Mouse (Mus musculus) right cerebral cortex, adult 2 months (tissue): Measurements from ENCODE around the gene Tas1r2.

Experiments used
- DNase-seq, 2 experiments: peaks; one replicate each; pipeline ENCODE4 v3.0.0; 2021 to 2022; ENCODE audit warnings: low spot score in 2 of 2

Gene Tas1r2

DNA sequence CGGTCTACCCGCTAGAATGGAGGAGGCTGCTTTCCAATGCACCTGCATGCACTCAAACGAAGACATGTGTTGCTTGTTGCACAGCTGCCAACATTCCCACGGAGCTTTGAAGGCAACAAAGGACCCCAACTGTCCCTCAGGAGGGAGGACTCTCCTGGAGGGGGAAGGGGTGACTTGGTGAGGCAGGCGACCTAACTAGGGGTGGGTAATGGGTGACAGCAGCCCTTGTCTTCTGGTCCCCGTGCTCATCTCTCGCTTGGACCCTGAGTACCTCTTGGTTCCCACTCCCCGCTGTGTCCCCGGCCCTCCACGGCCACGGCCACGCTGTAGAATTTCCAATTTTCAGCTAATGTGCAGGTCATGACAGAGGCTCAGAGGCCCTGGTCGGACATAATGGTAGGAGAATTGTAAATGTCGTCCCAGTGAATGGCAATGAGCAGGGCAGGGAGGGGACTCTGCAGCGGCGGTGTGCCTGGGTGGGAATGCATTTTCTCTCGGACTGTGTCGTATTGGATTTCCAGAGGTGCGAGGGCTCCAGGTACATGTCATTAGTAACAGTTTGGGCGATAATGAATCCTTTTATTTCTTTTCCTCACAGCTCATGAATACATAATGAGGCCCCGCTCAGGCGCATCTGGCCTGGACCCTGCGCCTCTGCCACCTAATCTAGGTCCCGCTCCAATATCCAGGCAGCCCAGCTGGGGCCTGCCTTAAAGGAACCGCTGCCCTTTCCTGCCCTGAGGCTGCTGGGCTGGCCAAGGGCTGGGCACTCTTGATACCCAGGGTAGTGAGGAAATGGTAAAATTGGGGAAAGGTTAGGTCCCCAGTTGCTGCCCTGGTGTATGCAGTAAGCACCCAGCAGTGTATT, 57.4 kb downstream of the Tas1r2 start:
- no peak for DNase-seq

DNA sequence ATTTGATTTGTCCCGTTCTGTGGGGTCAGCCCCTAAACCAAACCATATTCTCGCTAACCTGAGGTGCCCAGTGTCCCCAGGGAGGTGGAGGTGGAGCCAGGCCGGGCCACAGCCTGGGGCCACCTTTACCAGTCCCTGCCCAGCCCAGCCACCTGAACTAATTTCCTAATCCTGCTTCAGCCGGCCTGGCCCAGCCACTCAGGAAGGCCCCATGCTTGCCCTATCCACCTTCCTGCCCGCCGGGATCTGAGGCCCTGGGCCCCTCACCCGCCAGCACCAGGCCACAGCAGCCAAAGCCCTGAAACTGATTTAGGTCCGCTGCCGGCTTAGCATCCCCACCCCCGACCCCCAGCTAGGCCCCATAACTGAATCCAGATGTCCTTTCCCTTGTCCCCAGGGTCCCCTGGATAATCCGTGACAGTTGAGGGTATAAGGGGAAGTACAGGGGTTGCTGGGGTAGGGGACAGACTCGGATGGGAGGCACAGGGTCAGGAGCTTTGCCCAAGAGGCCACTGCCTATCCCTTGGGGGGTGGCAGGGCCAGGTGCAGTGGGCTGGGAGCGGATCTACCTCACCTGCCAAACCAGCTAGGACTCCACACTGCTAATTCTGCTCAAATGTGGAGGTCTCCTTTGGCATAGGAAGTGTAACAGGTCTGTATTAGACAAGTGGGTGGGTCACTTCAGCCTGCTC, 62.0 kb downstream of the Tas1r2 start:
- no peak for DNase-seq

DNA sequence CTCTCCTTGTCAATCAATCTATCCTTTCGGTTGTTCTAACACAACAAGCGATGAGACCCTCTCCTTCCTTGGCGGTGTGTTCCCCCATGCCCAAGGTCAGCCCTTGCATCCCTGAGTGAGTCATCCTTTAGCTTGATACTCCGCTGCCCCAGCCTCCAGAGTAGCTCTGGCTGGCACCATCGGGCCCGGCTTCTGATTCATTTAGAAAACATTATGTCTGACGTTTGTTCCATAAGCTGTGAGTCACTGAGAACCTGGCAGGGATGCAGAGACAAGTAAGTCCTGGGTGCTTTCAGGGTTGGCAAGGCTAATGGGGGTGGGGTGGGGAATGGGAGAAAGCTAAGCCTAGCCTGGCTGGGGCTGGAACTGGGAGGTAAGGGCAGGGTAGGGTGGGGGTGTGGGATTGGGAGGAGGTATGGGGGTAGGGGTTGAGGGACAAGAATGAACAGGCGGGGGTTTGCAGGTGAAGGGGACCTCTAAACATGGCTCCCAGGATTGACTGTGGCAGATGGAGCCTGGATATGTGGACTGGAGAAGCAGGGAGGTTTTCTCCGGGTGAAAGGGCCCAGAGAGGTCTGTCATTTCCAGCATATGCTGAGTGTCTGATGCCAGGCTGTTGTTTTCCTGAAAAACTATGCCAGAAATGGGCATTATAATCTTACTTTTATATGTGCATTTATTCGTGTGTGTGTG, 63.3 kb downstream of the Tas1r2 start:
- peak; percentile 55 to 65 for DNase-seq

DNA sequence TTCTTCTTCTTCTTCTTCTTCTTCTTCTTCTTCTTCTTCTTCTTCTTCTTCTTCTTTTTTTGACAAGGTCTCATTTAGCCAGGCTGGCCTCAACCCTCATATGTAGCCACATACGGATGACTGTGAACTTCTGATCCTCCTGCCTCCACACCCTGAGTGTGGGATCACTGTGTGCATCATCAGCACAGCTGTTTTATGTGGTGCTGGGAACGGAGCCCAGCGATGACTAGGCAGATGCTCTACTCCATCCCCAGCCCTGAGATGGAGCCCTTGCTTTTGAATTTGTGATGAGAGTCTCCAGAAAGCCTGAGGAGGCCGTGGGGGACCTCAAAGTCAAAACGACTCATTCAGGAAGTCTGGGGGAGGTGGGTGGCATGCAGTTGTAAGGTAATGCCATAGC, 65.6 kb downstream of the Tas1r2 start:
- DNase-seq = no peak
